Mouse (Mus musculus): Measurements from ENCODE around the gene Prkd1. TPM values are rescaled to one million over a fixed set of nuclear protein-coding genes. Genes with fewer than 3 reads are reported as not detected.

Gene Prkd1
- polyA plus RNA-seq, 1 experiment from 2014 or later = 5.3 TPM

DNA sequence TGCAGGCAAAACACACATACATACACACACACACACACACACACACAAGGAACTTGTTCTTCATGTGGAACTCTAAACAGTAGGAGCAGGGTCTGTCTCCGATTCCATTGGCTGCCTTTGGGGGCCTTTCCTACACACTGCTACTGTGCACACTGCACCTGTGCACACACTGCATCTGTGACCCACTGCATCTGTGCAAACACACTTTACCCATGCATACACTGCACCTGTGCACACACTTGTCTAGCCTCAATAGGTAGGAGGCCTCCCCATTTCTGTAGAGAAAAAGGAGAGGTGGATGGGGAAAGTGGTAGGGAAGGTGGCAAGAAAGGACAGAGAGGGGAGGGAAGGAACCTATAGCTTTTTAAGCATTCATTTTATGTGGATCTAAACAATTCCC lies 49.5 kb downstream of the Prkd1 start:
- 0 out of 2 replicates have a peak, but pooled peaks cover 6% of the 10 kb centered on the region for H3K9me3 ChIP-seq
- no peaks in the 10 kb centered on the region for H3K36me3 ChIP-seq
- WGBS = 93% methylated on average over 1 of the region's 1 CpGs
- ATAC-seq (ENCODE audit: low FRiP score, low read depth) = no peak
- H3K4me1 ChIP-seq = no peaks in the 10 kb centered on the region
- H3K27me3 ChIP-seq = no peaks in the 10 kb centered on the region
- no peak overlapping the region for H3K9ac ChIP-seq
- H3K27ac ChIP-seq = no peak overlapping the region
- no peak overlapping the region for H3K4me2 ChIP-seq (replicated peaks)
- H3K4me3 ChIP-seq = no peak overlapping the region

DNA sequence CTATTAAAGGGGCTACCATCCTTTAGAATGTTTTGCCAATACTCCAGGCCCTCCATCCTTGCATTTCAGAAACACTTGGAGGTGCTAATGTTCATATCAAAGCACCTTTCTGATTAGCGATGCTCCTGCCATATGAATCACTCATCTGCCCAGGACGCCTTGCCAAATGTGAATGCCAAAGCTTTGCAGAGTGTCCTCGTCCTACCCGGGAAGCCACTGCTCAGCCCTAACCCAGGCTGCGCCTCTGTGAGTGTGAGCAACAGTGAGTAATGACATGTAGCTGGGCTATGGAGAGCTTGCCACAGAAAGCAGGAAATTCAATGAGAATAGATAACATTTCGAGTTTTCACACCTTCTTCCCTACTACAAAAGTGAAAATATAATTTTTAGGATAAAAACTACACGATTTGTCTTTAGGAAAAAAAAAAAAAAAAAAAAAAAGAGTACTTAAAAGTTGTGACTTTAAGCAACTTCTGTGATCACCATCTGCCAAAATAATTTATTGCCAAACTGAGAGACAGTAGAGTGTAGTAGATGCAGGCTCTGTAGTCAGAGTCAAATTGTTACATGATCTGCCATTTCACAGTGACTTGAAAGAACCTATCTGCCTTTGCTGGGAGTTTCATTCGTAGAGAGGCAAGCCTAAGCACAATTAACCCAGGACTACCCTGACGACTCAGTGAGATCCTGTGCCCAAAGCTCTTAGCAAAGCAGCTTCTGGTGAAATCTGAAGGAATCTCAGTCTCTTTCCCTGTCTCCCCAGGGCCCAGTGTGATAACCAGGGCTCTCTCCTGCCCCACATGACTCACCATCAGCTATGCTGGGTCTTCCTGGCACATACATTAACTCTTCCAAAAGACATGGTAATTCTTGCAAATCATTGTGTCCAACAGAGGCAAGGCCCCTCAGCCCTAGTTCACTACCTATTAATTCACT lies 50.6 kb downstream of the Prkd1 start:
- WGBS = 71% methylated on average over 9 of the region's 9 CpGs
- no peak overlapping the region for H3K4me2 ChIP-seq (replicated peaks)
- H3K4me1 ChIP-seq = no peaks in the 10 kb centered on the region
- 0 out of 2 replicates have a peak, but pooled peaks cover 5% of the 10 kb centered on the region for H3K9me3 ChIP-seq
- no peaks in the 10 kb centered on the region for H3K27me3 ChIP-seq
- H3K4me3 ChIP-seq = no peak overlapping the region
- ATAC-seq (ENCODE audit: low FRiP score, low read depth) = no peak
- no peak overlapping the region for H3K9ac ChIP-seq
- no peak overlapping the region for H3K27ac ChIP-seq
- no peaks in the 10 kb centered on the region for H3K36me3 ChIP-seq

DNA sequence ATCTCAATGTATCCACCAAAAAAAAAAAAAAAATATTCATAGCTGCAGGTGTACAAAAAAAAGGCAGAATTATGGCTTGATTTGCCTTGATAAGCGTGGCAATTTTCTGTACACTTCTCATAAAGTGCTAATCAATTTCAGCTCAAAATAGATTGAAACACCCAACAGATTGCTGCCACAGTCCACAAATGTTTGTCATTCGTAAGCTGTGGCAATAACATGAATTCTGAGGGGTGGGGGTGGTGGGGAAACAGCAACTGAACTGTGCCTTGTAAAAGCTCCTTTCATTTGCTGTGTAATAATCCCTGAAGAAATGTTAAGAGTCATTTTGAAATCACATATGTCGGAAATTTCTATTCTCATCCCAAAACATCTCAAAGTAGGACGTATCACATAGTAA lies 51.4 kb downstream of the Prkd1 start:
- Histone ChIP-seq H3K36me3 (no peaks in the 10 kb centered on the region), H3K4me2 (replicated peaks) (no peak overlapping the region), H3K4me3 (no peak overlapping the region), H3K27me3 (no peaks in the 10 kb centered on the region), H3K9ac (no peak overlapping the region), H3K4me1 (no peaks in the 10 kb centered on the region), H3K27ac (no peak overlapping the region), H3K9me3 (no peaks in the 10 kb centered on the region)
- 82% methylated on average over 4 of the region's 4 CpGs for WGBS
- ATAC-seq (ENCODE audit: low FRiP score, low read depth) = no peak

DNA sequence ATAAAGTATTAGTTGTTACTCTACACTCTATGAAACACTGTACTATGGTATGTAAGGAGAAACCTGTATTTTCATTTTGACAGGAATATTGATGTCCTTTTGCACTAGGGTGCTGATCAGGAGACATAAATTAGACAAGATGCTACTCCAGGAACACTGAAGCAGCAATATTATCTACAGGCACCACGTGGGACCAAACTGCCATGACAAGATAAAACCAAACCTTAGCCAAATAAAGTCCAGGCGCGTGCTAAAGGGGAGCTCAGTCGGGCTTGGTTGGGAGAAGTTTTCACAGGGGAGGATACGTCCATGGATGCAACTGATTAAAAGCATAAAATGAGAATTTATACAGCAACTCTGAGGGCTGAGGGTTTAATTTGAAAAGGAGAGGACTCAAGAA lies 53.1 kb downstream of the Prkd1 start:
- Histone ChIP-seq H3K4me1 (no peaks in the 10 kb centered on the region), H3K9me3 (no peaks in the 10 kb centered on the region), H3K27me3 (no peaks in the 10 kb centered on the region), H3K27ac (no peak overlapping the region), H3K4me2 (replicated peaks) (no peak overlapping the region), H3K4me3 (no peak overlapping the region), H3K9ac (no peak overlapping the region), H3K36me3 (no peaks in the 10 kb centered on the region)
- 84% methylated on average over 5 of the region's 5 CpGs for WGBS
- no peak for ATAC-seq (ENCODE audit: low FRiP score, low read depth)

DNA sequence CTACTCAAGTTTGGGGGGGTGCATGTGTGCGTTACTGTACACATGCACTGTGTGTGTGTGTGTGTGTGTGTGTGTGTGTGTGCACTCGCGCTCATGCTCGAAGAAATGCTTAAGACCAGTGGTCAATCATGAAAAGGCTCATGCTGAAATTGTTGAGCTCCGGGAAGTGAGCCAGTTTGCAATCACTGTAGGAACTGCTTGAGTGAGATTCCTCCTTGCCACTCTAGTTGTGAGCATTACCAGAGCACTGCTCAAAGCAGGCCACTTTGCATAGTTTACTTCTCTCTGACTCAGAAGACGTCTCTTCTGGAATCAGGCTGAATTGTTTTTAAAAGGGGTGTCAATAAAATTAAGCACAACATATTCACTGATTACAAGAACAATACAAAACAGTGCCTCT lies 54.4 kb downstream of the Prkd1 start:
- Histone ChIP-seq H3K9me3 (no peaks in the 10 kb centered on the region), H3K27me3 (no peaks in the 10 kb centered on the region), H3K4me1 (no peaks in the 10 kb centered on the region), H3K36me3 (no peaks in the 10 kb centered on the region), H3K4me3 (no peak overlapping the region), H3K9ac (no peak overlapping the region), H3K27ac (no peak overlapping the region), H3K4me2 (replicated peaks) (no peak overlapping the region)
- WGBS = 79% methylated on average over 6 of the region's 6 CpGs
- ATAC-seq (ENCODE audit: low FRiP score, low read depth) = no peak

DNA sequence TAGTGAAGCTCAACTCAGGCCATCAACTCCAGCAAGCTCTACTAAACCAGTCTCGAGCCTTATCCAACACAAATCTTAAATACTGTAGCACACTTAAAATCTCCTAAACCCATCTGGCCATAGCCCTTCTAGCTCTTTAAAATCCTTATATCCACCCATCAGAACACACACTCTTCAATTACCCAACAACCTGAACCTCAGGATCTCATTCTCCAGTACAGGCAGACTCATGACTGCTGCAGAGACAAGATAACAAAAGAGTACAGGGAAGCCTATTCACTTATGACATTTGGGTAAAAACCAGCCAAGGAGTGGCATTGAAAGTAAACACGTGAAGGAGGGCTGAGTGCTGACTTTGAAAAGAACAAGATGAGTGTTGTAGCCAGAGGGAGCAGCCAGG lies 55.4 kb downstream of the Prkd1 start:
- Histone ChIP-seq H3K4me3 (no peak overlapping the region), H3K9me3 (no peaks in the 10 kb centered on the region), H3K27me3 (no peaks in the 10 kb centered on the region), H3K4me2 (replicated peaks) (no peak overlapping the region), H3K27ac (no peak overlapping the region), H3K36me3 (no peaks in the 10 kb centered on the region), H3K4me1 (no peaks in the 10 kb centered on the region), H3K9ac (no peak overlapping the region)
- no peak for ATAC-seq (ENCODE audit: low FRiP score, low read depth)
- WGBS = 81% methylated on average over 2 of the region's 2 CpGs

DNA sequence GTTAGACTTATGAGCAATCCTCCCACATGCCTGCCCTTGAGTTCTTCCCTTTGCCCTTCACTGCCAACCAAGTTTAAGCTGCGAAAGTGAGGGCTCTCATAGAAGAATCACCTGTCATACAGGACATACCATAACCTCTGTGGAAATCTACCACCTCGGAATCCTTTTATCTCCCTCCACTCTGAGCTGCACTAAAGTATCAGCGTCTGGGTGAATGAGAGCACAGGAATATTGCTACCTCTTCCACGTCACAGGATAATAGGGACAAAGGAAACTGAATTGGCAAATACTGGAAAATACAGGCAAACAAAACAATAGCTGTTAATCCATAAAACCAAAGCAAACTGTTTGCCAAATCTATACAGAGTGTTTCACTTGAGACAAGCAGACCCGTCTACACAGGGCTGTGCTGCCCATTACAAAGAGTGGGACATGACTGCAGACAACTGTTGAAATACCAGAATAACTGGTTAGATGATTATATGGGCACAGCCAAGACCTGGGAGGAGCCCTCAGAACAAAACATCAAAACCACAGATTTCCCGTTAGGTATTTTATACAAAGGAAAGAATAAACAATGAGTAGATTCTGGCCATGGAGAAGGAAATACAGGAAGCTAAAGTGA lies 60.6 kb downstream of the Prkd1 start:
- no peaks in the 10 kb centered on the region for H3K9me3 ChIP-seq
- H3K4me2 ChIP-seq (replicated peaks) = no peak overlapping the region
- H3K27ac ChIP-seq = no peak overlapping the region
- ATAC-seq (ENCODE audit: low FRiP score, low read depth) = no peak
- H3K4me1 ChIP-seq = no peaks in the 10 kb centered on the region
- no peaks in the 10 kb centered on the region for H3K36me3 ChIP-seq
- WGBS = 85% methylated on average over 6 of the region's 6 CpGs
- H3K9ac ChIP-seq = no peak overlapping the region
- no peaks in the 10 kb centered on the region for H3K27me3 ChIP-seq
- no peak overlapping the region for H3K4me3 ChIP-seq

DNA sequence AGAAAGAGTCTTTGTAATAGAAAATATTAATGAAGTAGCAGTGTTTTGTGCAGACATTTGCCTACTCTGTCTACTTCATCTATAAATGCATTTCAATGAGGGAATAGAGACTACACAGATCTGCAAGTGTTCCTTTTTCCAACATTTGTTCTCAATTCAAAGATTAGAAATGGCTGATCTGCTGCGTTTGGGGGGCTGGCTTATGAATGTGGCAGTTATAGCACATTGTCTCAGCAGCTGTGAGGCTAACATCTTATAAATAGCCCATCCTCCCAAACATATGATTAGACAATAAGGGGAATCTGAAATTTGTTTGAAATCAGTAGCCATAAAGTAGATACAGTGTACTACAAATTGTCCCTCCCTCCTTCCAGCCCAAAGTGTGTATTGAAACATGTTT lies 83.7 kb downstream of the Prkd1 start:
- Histone ChIP-seq H3K36me3 (no peaks in the 10 kb centered on the region), H3K4me1 (no peaks in the 10 kb centered on the region), H3K4me3 (no peak overlapping the region), H3K9ac (no peak overlapping the region), H3K27ac (no peak overlapping the region), H3K9me3 (no peaks in the 10 kb centered on the region), H3K27me3 (no peaks in the 10 kb centered on the region), H3K4me2 (replicated peaks) (no peak overlapping the region)
- ATAC-seq (ENCODE audit: low FRiP score, low read depth) = no peak
- WGBS = 55% methylated on average over 1 of the region's 1 CpGs

DNA sequence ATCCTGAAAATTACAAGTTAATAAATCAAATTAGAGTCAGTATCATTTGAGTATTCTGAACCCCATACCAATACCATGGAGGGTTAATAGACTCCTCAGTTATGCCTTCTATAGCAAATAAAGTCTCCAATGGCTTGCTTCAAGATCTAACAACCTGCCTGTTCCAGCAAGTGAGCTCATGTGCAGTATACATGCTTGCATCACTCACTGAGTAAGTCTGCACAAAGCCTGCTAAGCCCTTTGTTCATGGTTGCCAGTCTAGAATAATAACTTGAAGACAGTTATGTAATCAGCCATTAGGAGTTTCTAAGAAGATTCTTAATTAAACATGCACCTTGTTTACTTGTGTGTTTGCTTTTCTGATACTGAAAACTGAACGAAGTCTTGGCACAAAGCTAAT lies 88.4 kb downstream of the Prkd1 start:
- Histone ChIP-seq H3K36me3 (no peaks in the 10 kb centered on the region), H3K9ac (no peak overlapping the region), H3K9me3 (no peaks in the 10 kb centered on the region), H3K27ac (no peak overlapping the region), H3K4me1 (no peaks in the 10 kb centered on the region), H3K27me3 (no peaks in the 10 kb centered on the region), H3K4me3 (no peak overlapping the region), H3K4me2 (replicated peaks) (no peak overlapping the region)
- ATAC-seq (ENCODE audit: low FRiP score, low read depth) = no peak
- 88% methylated on average over 1 of the region's 1 CpGs for WGBS

DNA sequence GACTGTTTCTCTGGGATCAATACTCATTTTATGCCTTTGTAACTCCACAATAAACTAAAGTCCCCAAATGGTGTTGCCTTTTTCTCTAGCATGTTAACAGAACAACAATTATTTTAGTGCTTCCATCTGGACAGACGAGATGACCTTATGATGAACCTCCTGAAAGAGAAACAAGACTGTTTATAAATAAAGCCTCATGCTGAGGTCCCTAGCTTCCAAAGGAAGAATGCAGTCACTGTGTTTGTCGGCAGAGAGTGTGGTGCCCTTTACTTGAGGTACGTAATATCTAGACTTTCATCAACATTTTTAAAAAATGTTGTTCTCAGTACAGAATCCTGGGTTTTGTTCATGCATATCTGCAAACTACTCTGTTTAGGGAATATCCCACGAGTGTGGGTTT lies 90.7 kb downstream of the Prkd1 start:
- Histone ChIP-seq H3K9ac (no peak overlapping the region), H3K27ac (no peak overlapping the region)
- WGBS = 27% methylated on average over 4 of the region's 4 CpGs

DNA sequence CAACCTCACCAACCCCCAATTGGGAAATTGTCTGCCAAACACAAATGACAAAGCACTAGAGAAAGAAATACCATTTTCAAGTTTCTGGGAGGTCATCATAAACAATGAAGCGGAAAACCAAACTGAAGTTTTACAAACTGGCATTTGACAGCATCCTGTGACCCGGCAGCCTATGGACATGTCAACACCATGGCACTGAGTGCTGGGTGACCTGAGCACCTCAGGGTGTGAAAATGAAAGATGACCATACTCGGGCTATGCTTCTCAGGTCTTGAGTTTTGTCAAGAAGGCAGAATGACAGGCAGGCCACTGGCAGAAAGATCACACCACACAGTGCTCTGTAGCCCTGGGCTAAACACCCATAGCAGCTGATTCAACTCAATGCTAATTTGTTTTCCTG lies 94.7 kb downstream of the Prkd1 start:
- Histone ChIP-seq H3K4me3 (no peak overlapping the region), H3K9me3 (no peaks in the 10 kb centered on the region), H3K4me1 (no peaks in the 10 kb centered on the region), H3K36me3 (no peaks in the 10 kb centered on the region), H3K9ac (no peak overlapping the region), H3K27ac (no peak overlapping the region), H3K27me3 (no peaks in the 10 kb centered on the region), H3K4me2 (replicated peaks) (no peak overlapping the region)
- WGBS = 46% methylated on average over 3 of the region's 3 CpGs
- no peak for ATAC-seq (ENCODE audit: low FRiP score, low read depth)

More for the DNA sequence above, 90.7 kb downstream of the Prkd1 start:
- Histone ChIP-seq H3K27me3 (no peaks in the 10 kb centered on the region), H3K4me1 (no peaks in the 10 kb centered on the region), H3K9me3 (no peaks in the 10 kb centered on the region), H3K4me3 (no peak overlapping the region), H3K4me2 (replicated peaks) (no peak overlapping the region), H3K36me3 (no peaks in the 10 kb centered on the region)
- no peak for ATAC-seq (ENCODE audit: low FRiP score, low read depth)

DNA sequence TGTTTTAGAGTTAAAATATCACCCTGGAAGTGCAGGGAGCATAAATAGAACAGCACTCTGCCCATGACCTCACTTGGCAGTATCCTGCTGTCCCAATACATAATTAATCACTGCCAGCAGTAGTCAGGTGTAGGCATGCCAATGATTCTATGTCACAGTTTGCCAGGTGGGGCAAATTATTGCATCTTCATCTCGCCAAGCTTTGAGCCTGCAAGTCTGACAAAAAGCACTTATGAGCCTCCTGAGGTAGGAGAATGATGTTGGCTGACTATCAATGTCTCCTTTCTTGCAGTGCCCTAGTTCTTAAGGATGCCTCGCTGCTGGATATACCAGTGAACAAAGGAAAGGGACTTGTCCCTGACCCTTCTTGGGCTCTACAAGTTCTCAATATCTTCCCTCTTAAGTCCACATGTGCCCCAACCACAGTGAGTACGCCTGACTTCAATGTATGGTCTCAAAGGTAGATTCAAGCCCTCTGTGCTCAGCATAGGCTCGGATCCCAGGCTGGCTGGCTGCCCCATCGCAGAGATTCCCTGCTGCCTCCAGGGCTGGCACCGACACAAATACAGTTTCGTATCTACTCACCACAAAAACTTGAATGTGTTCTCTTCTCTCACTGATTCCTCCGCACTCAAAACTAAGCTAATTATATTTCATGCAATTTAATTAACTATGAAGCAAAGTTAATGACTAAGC lies 98.9 kb downstream of the Prkd1 start:
- WGBS = 80% methylated on average over 8 of the region's 8 CpGs
- no peak for ATAC-seq (ENCODE audit: low FRiP score, low read depth)

More for the DNA sequence above, 98.9 kb downstream of the Prkd1 start:
- Histone ChIP-seq H3K4me3 (no peak overlapping the region), H3K4me1 (peaks cover 11% of the 10 kb centered on the region; the same call in 1 of the 2 replicates), H3K36me3 (no peaks in the 10 kb centered on the region), H3K4me2 (replicated peaks) (no peak overlapping the region), H3K27ac (no peak overlapping the region), H3K9ac (no peak overlapping the region), H3K9me3 (no peaks in the 10 kb centered on the region), H3K27me3 (no peaks in the 10 kb centered on the region)
